Mouse (Mus musculus): ENCODE measurements around the gene Olfr282. TPM values are rescaled to one million over a fixed set of nuclear protein-coding genes. Genes with fewer than 3 reads are reported as not detected.

The Olfr282 gene
- polyA plus RNA-seq, 1 experiment from 2014 or later: not detected

DNA sequence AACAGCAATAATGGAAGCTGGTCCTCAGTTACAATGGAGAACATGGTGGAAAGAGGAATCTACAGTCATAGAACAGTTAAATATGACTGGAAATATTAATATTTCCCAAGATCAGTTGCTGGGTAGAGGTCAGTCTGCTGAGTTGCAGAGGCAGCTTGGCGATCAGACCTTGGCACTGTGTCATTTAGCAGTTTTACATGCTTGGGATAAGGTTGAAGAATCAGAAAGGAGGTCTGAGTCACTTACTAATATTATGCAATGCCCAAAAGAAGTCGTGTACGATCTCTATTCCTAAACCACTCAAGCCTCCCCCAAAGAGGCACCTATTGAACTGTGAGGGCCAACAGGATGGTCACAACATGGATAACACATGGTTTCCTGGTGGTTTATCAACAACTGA, 13.5 kb downstream of the Olfr282 start:
- Histone ChIP-seq H3K9me3 (ENCODE audit: control insufficient read depth, low read length) (no peaks in the 10 kb centered on the region), H3K36me3 (ENCODE audit: control insufficient read depth, insufficient read depth, low read length) (no peaks in the 10 kb centered on the region), H3K27me3 (ENCODE audit: control insufficient read depth, insufficient read depth, low read length) (no peaks in the 10 kb centered on the region), H3K4me1 (replicated peaks; ENCODE audit: control insufficient read depth, insufficient read depth, low read length) (no peaks in the 10 kb centered on the region), H3K27ac (ENCODE audit: low read depth, low read length) (no peak overlapping the region), H3K4me2 (ENCODE audit: low read depth, low read length, severe bottlenecking) (no peak overlapping the region), H3K9ac (ENCODE audit: low read length) (no peak overlapping the region), H3K4me3 (ENCODE audit: low read depth, low read length) (no peak overlapping the region)
- 82% methylated on average over 3 of the region's 3 CpGs for WGBS
- DNase-seq (ENCODE audit: low spot score): no peak
- no peak for ATAC-seq (replicated peaks; ENCODE audit: low FRiP score)

DNA sequence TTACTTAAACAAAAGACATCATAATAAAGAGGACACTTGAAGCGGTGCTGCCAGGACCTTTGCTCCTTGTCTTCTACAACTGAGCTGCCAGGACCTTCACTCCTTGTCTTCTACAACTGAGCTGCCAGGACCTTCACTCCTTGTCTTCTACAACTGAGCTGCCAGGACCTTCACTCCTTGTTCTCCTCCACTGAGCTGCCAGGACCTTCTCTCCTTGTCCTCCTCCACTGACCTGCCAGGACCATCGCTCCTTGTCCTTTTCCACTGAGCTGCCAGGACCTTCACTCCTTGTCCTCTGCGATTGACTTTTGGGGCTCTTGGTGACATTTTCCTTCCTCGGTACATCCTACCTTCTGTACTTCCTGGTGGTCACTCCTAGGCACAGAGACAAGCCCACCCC, 17.5 kb downstream of the Olfr282 start:
- no peaks in the 10 kb centered on the region for H3K27me3 ChIP-seq (ENCODE audit: control insufficient read depth, insufficient read depth, low read length)
- no peak overlapping the region for H3K27ac ChIP-seq (ENCODE audit: low read depth, low read length)
- DNase-seq (ENCODE audit: low spot score) (no peak), ATAC-seq (replicated peaks; ENCODE audit: low FRiP score) (no peak)
- H3K4me1 ChIP-seq (replicated peaks; ENCODE audit: control insufficient read depth, insufficient read depth, low read length): no peaks in the 10 kb centered on the region
- WGBS: 58% methylated on average over 4 of the region's 4 CpGs
- H3K36me3 ChIP-seq (ENCODE audit: control insufficient read depth, insufficient read depth, low read length): no peaks in the 10 kb centered on the region
- H3K4me2 ChIP-seq (ENCODE audit: low read depth, low read length, severe bottlenecking): no peak overlapping the region
- no peaks in the 10 kb centered on the region for H3K9me3 ChIP-seq (ENCODE audit: control insufficient read depth, low read length)
- no peak overlapping the region for H3K9ac ChIP-seq (ENCODE audit: low read length)
- no peak overlapping the region for H3K4me3 ChIP-seq (ENCODE audit: low read depth, low read length)

DNA sequence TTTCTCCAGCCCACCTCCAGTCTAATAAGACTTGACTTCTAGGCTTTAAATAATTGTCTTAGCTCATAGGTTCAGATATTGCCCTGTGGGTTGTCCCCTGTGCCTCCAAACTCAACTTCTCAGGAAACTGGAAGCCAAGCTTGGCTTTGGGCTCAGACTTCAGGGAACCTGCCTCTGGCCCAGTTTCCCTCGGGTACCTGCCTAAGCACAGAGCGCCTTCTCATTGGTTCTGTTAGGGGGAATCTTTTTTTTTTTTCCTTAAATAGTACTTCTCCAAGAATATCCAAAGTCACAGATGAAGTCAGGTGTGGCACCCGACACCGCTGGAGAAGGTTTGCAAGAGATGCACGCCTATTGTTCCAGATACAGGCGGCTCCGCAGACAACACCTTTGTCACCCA, 21.3 kb downstream of the Olfr282 start, which contains the start of gene Olfr281:
Gene Olfr281 (plus strand): TSS at position 301 of the 400 bp plus-strand sequence.
- DNase-seq (ENCODE audit: low spot score): no peak
- Histone ChIP-seq H3K27ac (ENCODE audit: low read depth, low read length) (no peak within 1 kb of the TSS), H3K4me3 (ENCODE audit: low read depth, low read length) (no peak within 1 kb of the TSS), H3K4me1 (replicated peaks; ENCODE audit: control insufficient read depth, insufficient read depth, low read length) (no peaks in the 10 kb centered on the region), H3K36me3 (ENCODE audit: control insufficient read depth, insufficient read depth, low read length) (no peaks in the 10 kb centered on the region), H3K4me2 (ENCODE audit: low read depth, low read length, severe bottlenecking) (no peak within 1 kb of the TSS), H3K9me3 (ENCODE audit: control insufficient read depth, low read length) (no peaks in the 10 kb centered on the region), H3K9ac (ENCODE audit: low read length) (no peak within 1 kb of the TSS), H3K27me3 (ENCODE audit: control insufficient read depth, insufficient read depth, low read length) (no peaks in the 10 kb centered on the region)
- no peak for ATAC-seq (replicated peaks; ENCODE audit: low FRiP score)
- 93% methylated on average over 7 of the region's 7 CpGs for WGBS

DNA sequence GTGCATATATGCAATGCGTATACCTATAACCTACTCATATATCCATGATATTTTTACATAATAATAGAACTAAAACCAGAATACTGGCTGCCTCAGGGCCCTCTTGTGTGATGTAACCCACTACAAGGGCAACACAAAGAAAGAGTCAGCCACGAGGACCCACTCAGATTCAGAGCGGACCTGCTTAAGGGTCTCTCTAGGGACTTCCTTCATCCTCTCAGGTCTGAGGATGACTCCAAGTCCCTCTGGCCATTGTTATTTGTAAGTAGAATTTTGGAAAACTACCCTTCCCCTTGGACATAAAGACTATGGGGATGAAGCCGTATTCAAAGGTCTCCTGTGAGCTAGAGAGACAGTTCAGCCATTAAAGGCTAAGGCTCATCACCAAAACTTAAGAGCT, 38.6 kb downstream of the Olfr282 start, which contains the start of gene OR5BS1P:
Gene OR5BS1P (plus strand): TSS at position 301 of the 400 bp plus-strand sequence.
- H3K4me1 ChIP-seq (replicated peaks; ENCODE audit: control insufficient read depth, insufficient read depth, low read length): no peaks in the 10 kb centered on the region
- WGBS: 91% methylated on average over 4 of the region's 4 CpGs
- H3K27me3 ChIP-seq (ENCODE audit: control insufficient read depth, insufficient read depth, low read length): no peaks in the 10 kb centered on the region
- no peaks in the 10 kb centered on the region for H3K36me3 ChIP-seq (ENCODE audit: control insufficient read depth, insufficient read depth, low read length)
- no peak for ATAC-seq (replicated peaks; ENCODE audit: low FRiP score)
- H3K9me3 ChIP-seq (ENCODE audit: control insufficient read depth, low read length): no peaks in the 10 kb centered on the region
- no peak within 1 kb of the TSS for H3K4me2 ChIP-seq (ENCODE audit: low read depth, low read length, severe bottlenecking)
- no peak within 1 kb of the TSS for H3K9ac ChIP-seq (ENCODE audit: low read length)
- DNase-seq (ENCODE audit: low spot score): no peak
- no peak within 1 kb of the TSS for H3K27ac ChIP-seq (ENCODE audit: low read depth, low read length)
- H3K4me3 ChIP-seq (ENCODE audit: low read depth, low read length): no peak within 1 kb of the TSS

DNA sequence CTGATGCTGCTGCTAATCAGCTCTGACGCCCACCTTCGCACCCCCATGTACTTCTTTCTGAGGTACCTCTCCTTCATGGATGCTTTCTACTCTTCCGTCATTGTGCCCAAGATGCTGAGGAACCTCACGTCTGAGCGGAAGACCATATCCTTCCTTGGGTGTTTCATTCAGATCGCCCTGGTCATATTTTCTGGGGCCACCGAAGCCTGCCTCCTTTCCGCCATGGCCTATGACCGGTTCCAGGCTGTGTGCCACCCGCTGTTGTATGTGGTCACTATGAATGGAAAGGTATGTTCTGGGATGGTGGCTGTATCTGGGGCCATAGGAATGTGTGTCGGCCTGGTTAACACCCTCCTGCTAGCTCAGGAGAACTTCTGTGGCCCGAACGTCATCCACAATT, 40.5 kb downstream of the Olfr282 start:
- Histone ChIP-seq H3K27ac (ENCODE audit: low read depth, low read length) (no peak overlapping the region), H3K4me2 (ENCODE audit: low read depth, low read length, severe bottlenecking) (no peak overlapping the region), H3K9me3 (ENCODE audit: control insufficient read depth, low read length) (no peaks in the 10 kb centered on the region), H3K4me1 (replicated peaks; ENCODE audit: control insufficient read depth, insufficient read depth, low read length) (no peaks in the 10 kb centered on the region), H3K9ac (ENCODE audit: low read length) (no peak overlapping the region), H3K4me3 (ENCODE audit: low read depth, low read length) (no peak overlapping the region), H3K36me3 (ENCODE audit: control insufficient read depth, insufficient read depth, low read length) (no peaks in the 10 kb centered on the region), H3K27me3 (ENCODE audit: control insufficient read depth, insufficient read depth, low read length) (no peaks in the 10 kb centered on the region)
- ATAC-seq (replicated peaks; ENCODE audit: low FRiP score): no peak
- 92% methylated on average over 13 of the region's 13 CpGs for WGBS
- DNase-seq (ENCODE audit: low spot score): no peak

DNA sequence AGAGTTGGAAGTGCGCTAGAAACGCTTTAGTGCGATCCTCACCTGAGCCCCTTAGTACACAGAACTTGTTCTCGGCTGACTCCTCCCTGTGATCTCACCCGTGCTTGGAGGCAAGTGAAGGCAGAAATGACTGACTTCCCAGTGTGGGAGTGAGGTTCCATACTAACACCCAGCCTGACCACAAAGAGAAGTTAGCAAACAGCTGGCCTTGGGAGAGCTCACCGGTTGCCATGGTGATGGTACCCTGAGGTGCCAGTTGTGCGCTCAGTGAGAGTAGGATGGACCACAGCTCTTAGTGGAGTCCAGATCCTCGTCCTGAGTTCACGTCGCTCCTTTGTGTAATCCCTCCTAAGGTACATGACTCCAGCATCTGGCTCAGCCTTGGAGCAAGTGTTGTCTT, 43.9 kb downstream of the Olfr282 start:
- Histone ChIP-seq H3K9me3 (ENCODE audit: control insufficient read depth, low read length) (no peaks in the 10 kb centered on the region), H3K4me2 (ENCODE audit: low read depth, low read length, severe bottlenecking) (no peak overlapping the region), H3K4me3 (ENCODE audit: low read depth, low read length) (no peak overlapping the region), H3K4me1 (replicated peaks; ENCODE audit: control insufficient read depth, insufficient read depth, low read length) (no peaks in the 10 kb centered on the region), H3K27me3 (ENCODE audit: control insufficient read depth, insufficient read depth, low read length) (no peaks in the 10 kb centered on the region), H3K27ac (ENCODE audit: low read depth, low read length) (no peak overlapping the region), H3K36me3 (ENCODE audit: control insufficient read depth, insufficient read depth, low read length) (no peaks in the 10 kb centered on the region), H3K9ac (ENCODE audit: low read length) (no peak overlapping the region)
- no peak for ATAC-seq (replicated peaks; ENCODE audit: low FRiP score)
- WGBS: 76% methylated on average over 10 of the region's 10 CpGs
- no peak for DNase-seq (ENCODE audit: low spot score)

DNA sequence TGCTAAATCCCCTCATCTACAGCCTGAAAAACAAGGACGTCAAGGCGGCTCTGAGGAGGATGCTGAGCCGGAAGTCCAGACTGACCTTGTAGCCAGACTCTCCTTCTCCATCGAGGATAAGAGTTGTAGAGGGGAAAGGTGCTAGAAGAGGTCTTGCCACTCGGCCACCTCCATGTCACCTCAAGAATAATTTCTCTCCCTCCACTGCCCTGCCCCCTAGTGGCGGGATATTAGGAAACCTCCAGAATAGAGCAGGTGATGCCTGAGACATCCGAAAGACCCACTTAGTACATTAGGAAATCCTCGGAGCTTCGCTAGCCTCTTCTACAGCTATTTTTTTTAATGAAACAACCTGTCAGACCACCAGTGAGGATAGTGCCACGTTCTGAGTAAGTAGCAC, 44.4 kb downstream of the Olfr282 start:
- DNase-seq (ENCODE audit: low spot score) (peak; percentile 56), ATAC-seq (replicated peaks; ENCODE audit: low FRiP score) (no peak)
- Histone ChIP-seq H3K9me3 (ENCODE audit: control insufficient read depth, low read length) (no peaks in the 10 kb centered on the region), H3K27ac (ENCODE audit: low read depth, low read length) (no peak overlapping the region), H3K4me1 (replicated peaks; ENCODE audit: control insufficient read depth, insufficient read depth, low read length) (no peaks in the 10 kb centered on the region), H3K36me3 (ENCODE audit: control insufficient read depth, insufficient read depth, low read length) (no peaks in the 10 kb centered on the region), H3K4me2 (ENCODE audit: low read depth, low read length, severe bottlenecking) (no peak overlapping the region), H3K27me3 (ENCODE audit: control insufficient read depth, insufficient read depth, low read length) (no peaks in the 10 kb centered on the region), H3K4me3 (ENCODE audit: low read depth, low read length) (no peak overlapping the region), H3K9ac (ENCODE audit: low read length) (no peak overlapping the region)
- WGBS: 58% methylated on average over 10 of the region's 10 CpGs

DNA sequence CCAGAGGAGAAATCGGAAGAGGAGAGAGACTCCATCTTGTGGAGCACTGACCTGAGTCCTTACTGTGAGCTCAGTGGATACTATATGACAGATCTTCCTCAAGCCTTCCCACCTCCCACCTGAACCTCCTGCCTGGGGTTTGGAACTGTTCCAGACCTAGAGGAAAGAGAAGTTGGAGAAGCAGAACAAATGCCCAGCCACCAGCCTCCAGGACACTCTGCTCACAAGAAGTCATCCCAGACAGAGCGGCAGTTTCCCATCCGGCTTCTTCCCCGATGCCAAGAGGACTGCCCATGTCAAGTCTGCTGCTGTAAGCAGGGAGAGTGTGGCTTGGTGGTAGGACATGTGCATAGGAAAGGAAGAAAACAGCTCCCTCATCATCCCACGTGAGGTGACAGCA, 45.3 kb downstream of the Olfr282 start:
- Histone ChIP-seq H3K27ac (ENCODE audit: low read depth, low read length) (no peak overlapping the region), H3K9me3 (ENCODE audit: control insufficient read depth, low read length) (no peaks in the 10 kb centered on the region), H3K9ac (ENCODE audit: low read length) (no peak overlapping the region), H3K27me3 (ENCODE audit: control insufficient read depth, insufficient read depth, low read length) (no peaks in the 10 kb centered on the region), H3K4me2 (ENCODE audit: low read depth, low read length, severe bottlenecking) (no peak overlapping the region), H3K4me1 (replicated peaks; ENCODE audit: control insufficient read depth, insufficient read depth, low read length) (no peaks in the 10 kb centered on the region), H3K4me3 (ENCODE audit: low read depth, low read length) (no peak overlapping the region), H3K36me3 (ENCODE audit: control insufficient read depth, insufficient read depth, low read length) (no peaks in the 10 kb centered on the region)
- WGBS: 78% methylated on average over 5 of the region's 5 CpGs
- DNase-seq (ENCODE audit: low spot score): no peak
- ATAC-seq (replicated peaks; ENCODE audit: low FRiP score): no peak

DNA sequence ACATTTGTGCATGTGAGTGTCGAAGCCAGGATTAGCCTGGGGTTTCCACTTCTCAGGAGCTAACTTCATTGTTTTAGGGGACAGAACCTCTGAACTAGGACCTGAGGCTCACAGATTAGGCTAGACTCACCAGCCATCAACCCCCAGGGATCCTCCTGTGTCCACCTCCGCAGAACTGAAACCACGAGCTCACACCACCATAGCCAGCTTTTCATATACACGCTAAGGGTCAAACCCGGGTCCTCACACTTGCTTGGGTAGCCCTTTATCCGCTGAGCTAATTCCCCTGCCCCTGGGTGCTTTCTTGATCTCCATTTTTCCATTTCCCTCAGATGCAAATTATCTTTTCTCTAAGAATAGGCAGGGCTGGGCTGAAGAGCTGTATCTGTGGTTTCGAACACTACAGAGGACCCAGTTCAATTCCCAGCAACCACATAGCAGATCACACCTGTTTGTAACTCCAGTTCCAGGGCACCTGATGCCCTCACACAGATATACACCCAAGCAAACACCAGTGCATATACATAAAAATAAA, 48.6 kb downstream of the Olfr282 start:
- DNase-seq (ENCODE audit: low spot score) (no peak), ATAC-seq (replicated peaks; ENCODE audit: low FRiP score) (no peak)
- Histone ChIP-seq H3K4me3 (ENCODE audit: low read depth, low read length) (no peak overlapping the region), H3K9ac (ENCODE audit: low read length) (no peak overlapping the region), H3K27ac (ENCODE audit: low read depth, low read length) (no peak overlapping the region), H3K4me1 (replicated peaks; ENCODE audit: control insufficient read depth, insufficient read depth, low read length) (no peaks in the 10 kb centered on the region), H3K36me3 (ENCODE audit: control insufficient read depth, insufficient read depth, low read length) (no peaks in the 10 kb centered on the region), H3K9me3 (ENCODE audit: control insufficient read depth, low read length) (no peaks in the 10 kb centered on the region), H3K27me3 (ENCODE audit: control insufficient read depth, insufficient read depth, low read length) (no peaks in the 10 kb centered on the region), H3K4me2 (ENCODE audit: low read depth, low read length, severe bottlenecking) (no peak overlapping the region)
- 71% methylated on average over 7 of the region's 7 CpGs for WGBS

All from forebrain, embryonic 11.5 days (tissue).